Mouse (Mus musculus) bone marrow, adult 2 months (tissue): Measurements from ENCODE around the gene Gpn3. TPM values are rescaled to one million over a fixed set of nuclear protein-coding genes. Genes with fewer than 3 reads are reported as not detected.

Experiments used
- H3K27ac ChIP-seq: fragments of 200-500 bp; 2 replicates; pipeline ENCODE4 v1.5.1; 2012; ENCODE audit warnings: low read depth, mild to moderate bottlenecking, control low read depth, inconsistent platforms, low read length; ENCODE audit not compliant: control insufficient read depth, poor library complexity, insufficient read depth
- H3K4me1 ChIP-seq: fragments of 200-500 bp; 2 replicates; pipeline ENCODE4 v1.6.1; 2011; ENCODE audit warnings: low read length; ENCODE audit not compliant: control insufficient read depth, insufficient read depth
- H3K4me3 ChIP-seq: fragments of 200-500 bp; replicated peaks from 2 replicates; pipeline ENCODE3; 2011; ENCODE audit warnings: mild to moderate bottlenecking, low read depth, low read length, control low read depth; ENCODE audit not compliant: control insufficient read depth
- CTCF ChIP-seq: fragments of 200-500 bp; IDR thresholded peaks from 2 replicates; pipeline ENCODE4 v1.5.1; 2011; ENCODE audit warnings: low read length, control low read depth; ENCODE audit not compliant: control insufficient read depth, insufficient read depth
- POLR2A ChIP-seq: fragments of 200-500 bp; IDR thresholded peaks from 2 replicates; pipeline ENCODE4 v1.6.1; 2011; ENCODE audit warnings: low read depth, mild to moderate bottlenecking, control low read depth, low read length, borderline replicate concordance; ENCODE audit not compliant: control insufficient read depth
- WGBS: fragments of 180-500 bp; shearing (Covaris S2); methylation state at CpG from one replicate; pipeline ENCODE4 v1.1.7; 2018; 5-methylcytosine and 5-hydroxymethylcytosine counted together
- polyA plus RNA-seq: library from polyadenylated mRNA; stranded (reverse); fragments of >200 nt; gene quantifications from 2 replicates; pipeline ENCODE4 v1.2.4, GENCODE M21; 2011; ENCODE audit warnings: low replicate concordance; ENCODE audit not compliant: missing spikeins, insufficient read depth, insufficient read length

Gene Gpn3
- polyA plus RNA-seq, 1 experiment: 12.9 TPM

DNA sequence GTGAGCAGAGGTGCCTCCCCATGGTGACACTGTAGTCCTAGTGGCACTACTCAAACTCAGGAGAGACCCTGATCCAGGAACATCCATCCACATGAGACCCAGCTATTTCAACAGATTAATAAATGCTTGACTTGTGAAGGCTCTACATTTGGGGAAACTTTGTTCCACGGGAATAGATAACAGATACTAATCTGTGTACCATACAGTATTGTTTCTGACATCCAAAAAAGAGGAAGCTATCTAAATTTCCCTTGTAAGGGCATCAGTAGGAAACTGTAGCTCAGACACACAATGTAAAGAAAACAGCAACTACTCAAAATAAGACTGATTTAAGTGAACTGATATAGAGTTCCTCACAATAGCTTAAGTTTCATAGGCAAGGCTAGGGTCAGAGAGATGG is 28.8 kb upstream of the Gpn3 start:
- WGBS: 9% methylated on average over 1 of the region's 1 CpGs
- Histone ChIP-seq H3K4me1 (peaks cover 4% of the 10 kb centered on the region; the same call in 1 of the 2 replicates), H3K4me3 (no peak overlapping the region), H3K27ac (no peak overlapping the region)
- no peak for TF ChIP-seq CTCF
- TF ChIP-seq POLR2A: no peak

DNA sequence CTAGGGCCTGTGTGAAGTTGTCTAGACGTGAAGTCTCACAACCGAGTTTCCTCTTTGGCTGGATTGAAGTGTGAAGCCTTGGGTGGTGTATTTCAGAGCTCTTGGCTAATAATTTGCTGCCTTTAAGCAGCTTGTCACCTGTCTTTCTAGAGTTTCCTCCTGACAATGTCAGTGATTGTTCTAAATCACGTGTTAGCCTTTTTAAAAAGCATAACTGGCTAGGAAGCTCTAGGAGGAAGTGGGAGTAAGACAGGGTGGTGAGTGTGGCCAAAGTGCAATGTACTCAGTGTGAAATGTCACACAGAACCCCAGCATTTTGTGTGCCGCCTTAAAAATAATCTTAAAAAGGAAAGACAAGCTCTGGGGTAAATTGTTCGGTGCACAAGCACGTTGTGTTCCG is 27.9 kb upstream of the Gpn3 start:
- TF ChIP-seq CTCF (no peak), POLR2A (no peak)
- Histone ChIP-seq H3K4me3 (no peak overlapping the region), H3K4me1 (peaks cover 4% of the 10 kb centered on the region; the same call in 1 of the 2 replicates), H3K27ac (peak overlapping the region; percentile 18; the same call in 1 of the 2 replicates)
- WGBS: 18% methylated on average over 7 of the region's 7 CpGs

DNA sequence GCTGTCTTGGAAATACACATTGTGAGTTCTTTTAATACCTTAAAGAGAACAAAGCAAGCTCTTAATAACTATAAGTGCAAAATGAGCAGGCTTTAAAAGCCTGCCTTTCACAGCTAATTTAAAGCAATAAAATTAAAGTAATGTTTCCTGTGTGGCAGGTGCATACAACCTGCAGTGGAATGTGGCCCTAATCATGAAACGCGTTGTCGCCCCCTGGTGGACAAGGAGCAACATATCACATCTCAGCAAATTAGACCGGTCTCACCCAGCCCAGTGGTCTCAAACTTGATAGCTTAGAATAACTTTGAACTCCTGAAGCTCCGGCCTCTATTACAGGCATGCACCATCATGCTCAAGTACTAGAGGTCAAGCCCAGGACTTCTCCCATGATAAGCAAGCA is 27.4 kb upstream of the Gpn3 start:
- H3K27ac ChIP-seq: no peak overlapping the region
- 4% methylated on average over 5 of the region's 5 CpGs for WGBS
- H3K4me1 ChIP-seq: peaks cover 4% of the 10 kb centered on the region; the same call in 1 of the 2 replicates
- H3K4me3 ChIP-seq: no peak overlapping the region
- TF ChIP-seq CTCF (peak; percentile 97), POLR2A (no peak)

DNA sequence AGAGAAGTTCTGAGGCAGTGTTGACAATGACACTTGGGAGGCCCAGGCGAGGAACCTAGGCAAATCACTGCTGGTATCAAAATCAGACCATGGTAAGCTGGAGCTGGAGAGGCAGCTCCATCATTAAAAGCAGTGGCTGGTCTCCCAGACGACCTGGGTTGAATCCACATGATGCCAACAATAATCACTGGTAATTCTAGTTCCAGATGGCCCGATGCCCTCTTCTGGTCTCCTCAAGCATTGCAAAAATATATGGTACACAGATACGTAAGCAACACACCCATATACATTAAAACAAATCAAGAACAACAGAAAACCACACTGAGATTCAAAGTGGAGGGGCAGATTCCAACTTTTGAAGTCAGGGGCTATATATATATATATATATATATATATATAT is 25.9 kb upstream of the Gpn3 start:
- TF ChIP-seq CTCF (no peak), POLR2A (no peak)
- no peak overlapping the region for H3K4me3 ChIP-seq
- no peak overlapping the region for H3K27ac ChIP-seq
- H3K4me1 ChIP-seq: peaks cover 4% of the 10 kb centered on the region; the same call in 1 of the 2 replicates
- WGBS: 78% methylated on average over 4 of the region's 4 CpGs

- peak within 1 kb of the TSS; percentile 65 for H3K27ac ChIP-seq
- no peaks in the 10 kb centered on the region; the same call in 1 of the 2 replicates for H3K4me1 ChIP-seq
- TF ChIP-seq POLR2A: peak; percentile 50; the same call in 1 of the 2 replicates
- no peak for TF ChIP-seq CTCF
- H3K4me3 ChIP-seq: peak within 1 kb of the TSS; percentile 85
- under 1% methylated on average over 51 of the region's 51 CpGs for WGBS
Measured at GRCm38 (mm10) chr5:122353807-122354491, 17.7 kb upstream of the Gpn3 start, which contains the start of the genes Rad9b and Vps29. Rad9b (minus strand) TSS chr5:122354233. Vps29 (plus strand) TSS chr5:122354369.

- TF ChIP-seq CTCF: no peak
- no peak for TF ChIP-seq POLR2A
- peak overlapping the region; percentile 85 for H3K4me3 ChIP-seq
- WGBS: 1% methylated on average over 57 of the region's 57 CpGs
- H3K4me1 ChIP-seq: no peaks in the 10 kb centered on the region; the same call in 1 of the 2 replicates
- H3K27ac ChIP-seq: peak overlapping the region; percentile 65
Measured at GRCm38 (mm10) chr5:122354492-122355067, 17.1 kb upstream of the Gpn3 start.

GRCm38 (mm10) chr5:122372192-122372769 is 605 bp downstream of the Gpn3 start, which contains the start of gene Fam216a:
Fam216a (minus strand) TSS chr5:122372364.
- WGBS: under 1% methylated on average over 53 of the region's 53 CpGs
- Histone ChIP-seq H3K27ac (peak within 1 kb of the TSS; percentile 90), H3K4me3 (peak within 1 kb of the TSS; percentile 94), H3K4me1 (no peaks in the 10 kb centered on the region)
- TF ChIP-seq POLR2A (peak; percentile 90; the same call in 1 of the 2 replicates), CTCF (no peak)

DNA sequence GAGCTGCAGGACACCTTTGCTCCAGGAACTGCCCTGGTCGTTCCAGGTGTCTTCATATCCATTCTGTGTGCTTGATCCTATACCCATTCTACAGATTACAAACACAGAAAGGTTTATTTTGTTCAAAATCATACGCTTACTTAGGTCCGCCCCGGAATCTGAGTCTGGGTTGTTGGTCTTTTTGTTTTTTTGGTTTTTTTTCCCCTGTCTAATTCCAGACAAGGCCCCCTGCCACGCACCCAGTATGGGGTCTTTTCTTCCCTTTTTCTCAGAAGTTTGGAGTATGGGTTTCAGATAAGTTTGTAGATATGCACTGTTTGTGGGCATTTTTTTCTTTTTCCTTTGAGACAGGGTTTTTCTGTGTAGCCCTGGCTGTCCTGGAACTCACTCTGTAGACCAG is 1.2 kb downstream of the Gpn3 start:
- H3K27ac ChIP-seq: peak overlapping the region; percentile 90
- TF ChIP-seq POLR2A (no peak), CTCF (no peak)
- WGBS: 3% methylated on average over 5 of the region's 5 CpGs

More for the DNA sequence above, 1.2 kb downstream of the Gpn3 start:
- Histone ChIP-seq H3K4me1 (no peaks in the 10 kb centered on the region), H3K4me3 (peak overlapping the region; percentile 94)
